Mouse (Mus musculus) left cerebral cortex, postnatal 36 days (tissue): ENCODE measurements around the gene Cdr2. TPM values are rescaled to one million over a fixed set of nuclear protein-coding genes. Genes with fewer than 3 reads are reported as not detected.
"Not testable (repeated sequence)": the region's sequence is repeated elsewhere in the genome, so short reads cannot be mapped to it uniquely, and the experiment has no call there.

ENCODE experiments used
- DNase-seq, 2 experiments: peaks; one replicate each; pipeline ENCODE4 v3.0.0; 2021 to 2022; ENCODE audit warnings: low spot score in 2 of 2, mixed read lengths in 1 of 2
- intact Hi-C: fragments of 180-260 bp; cut with DNase I; formaldehyde crosslinking; loops from one replicate; pipeline ENCODE4 v1.15.1; 2025
- total RNA-seq, 2 experiments: library from RNA; stranded (reverse); gene quantifications; 2 replicates each; pipeline ENCODE4 v1.2.3; 2021

Cdr2 gene
- 1 to 10 TPM; 7.9 TPM for total RNA-seq

- intact Hi-C loops, result no loop called here
- peak; percentile 93 to 95 for DNase-seq
Observed at GRCm38 (mm10) chr7:120982200-120982841, at the start of gene Cdr2, which contains the start of gene Mfsd13b. Gene Cdr2 (minus strand): TSS chr7:120982312. Gene Mfsd13b (plus strand): TSS chr7:120982509.

- DNase-seq, result not testable (repeated sequence)
- intact Hi-C loops, result loop anchor here (10.0 kb wide), 1 partner anchor 195 kb away; no protein-coding TSS in a partner anchor
Observed at GRCm38 (mm10) chr7:121029947-121030346, 47.8 kb upstream of the Cdr2 start.

- no peak for DNase-seq
- intact Hi-C loops, result no loop called here
Observed at GRCm38 (mm10) chr7:121026300-121026699, 44.2 kb upstream of the Cdr2 start.

GRCm38 (mm10) chr7:121025221-121026008, 43.3 kb upstream of the Cdr2 start:
- no peak for DNase-seq

GRCm38 (mm10) chr7:121020277-121020676, 38.2 kb upstream of the Cdr2 start:
- intact Hi-C loops, result no loop called here
- DNase-seq, result peak in 1 of 2 experiments; percentile 8

More at GRCm38 (mm10) chr7:121025221-121026008, 43.3 kb upstream of the Cdr2 start:
- intact Hi-C loops, result no loop called here

GRCm38 (mm10) chr7:121018778-121019177, 36.7 kb upstream of the Cdr2 start:
- no peak for DNase-seq
- intact Hi-C loops, result no loop called here

- intact Hi-C loops, result no loop called here
- DNase-seq, result no peak
Observed at GRCm38 (mm10) chr7:121014486-121014885, 32.4 kb upstream of the Cdr2 start.

- no peak for DNase-seq
- intact Hi-C loops, result no loop called here
Observed at GRCm38 (mm10) chr7:121011794-121012689, 29.9 kb upstream of the Cdr2 start.

- intact Hi-C loops, result no loop called here
- no peak for DNase-seq
Observed at GRCm38 (mm10) chr7:121003793-121004418, 21.8 kb upstream of the Cdr2 start.

- intact Hi-C loops, result no loop called here
Observed at GRCm38 (mm10) chr7:121002407-121002928, 20.4 kb upstream of the Cdr2 start.

GRCm38 (mm10) chr7:121001879-121002278, 19.8 kb upstream of the Cdr2 start:
- intact Hi-C loops, result no loop called here
- no peak for DNase-seq

More at GRCm38 (mm10) chr7:121002407-121002928, 20.4 kb upstream of the Cdr2 start:
- no peak for DNase-seq

GRCm38 (mm10) chr7:121000065-121000822, 18.1 kb upstream of the Cdr2 start:
- no peak for DNase-seq

GRCm38 (mm10) chr7:120999021-120999530, 17.0 kb upstream of the Cdr2 start:
- intact Hi-C loops, result no loop called here
- no peak for DNase-seq

More at GRCm38 (mm10) chr7:121000065-121000822, 18.1 kb upstream of the Cdr2 start:
- intact Hi-C loops, result no loop called here

GRCm38 (mm10) chr7:120991191-120991590, 9.1 kb upstream of the Cdr2 start:
- DNase-seq, result no peak
- intact Hi-C loops, result no loop called here

GRCm38 (mm10) chr7:120982968-120983367, 856 bp upstream of the Cdr2 start:
- DNase-seq, result no peak
- intact Hi-C loops, result no loop called here

- intact Hi-C loops, result no loop called here
Observed at GRCm38 (mm10) chr7:120980931-120981924, 884 bp downstream of the Cdr2 start.

GRCm38 (mm10) chr7:120980041-120980440, 2.1 kb downstream of the Cdr2 start:
- intact Hi-C loops, result no loop called here
- DNase-seq, result no peak

More at GRCm38 (mm10) chr7:120980931-120981924, 884 bp downstream of the Cdr2 start:
- DNase-seq, result peak; percentile 10 to 32
